Mouse (Mus musculus): ENCODE data around the gene Faim.

The Faim gene

DNA sequence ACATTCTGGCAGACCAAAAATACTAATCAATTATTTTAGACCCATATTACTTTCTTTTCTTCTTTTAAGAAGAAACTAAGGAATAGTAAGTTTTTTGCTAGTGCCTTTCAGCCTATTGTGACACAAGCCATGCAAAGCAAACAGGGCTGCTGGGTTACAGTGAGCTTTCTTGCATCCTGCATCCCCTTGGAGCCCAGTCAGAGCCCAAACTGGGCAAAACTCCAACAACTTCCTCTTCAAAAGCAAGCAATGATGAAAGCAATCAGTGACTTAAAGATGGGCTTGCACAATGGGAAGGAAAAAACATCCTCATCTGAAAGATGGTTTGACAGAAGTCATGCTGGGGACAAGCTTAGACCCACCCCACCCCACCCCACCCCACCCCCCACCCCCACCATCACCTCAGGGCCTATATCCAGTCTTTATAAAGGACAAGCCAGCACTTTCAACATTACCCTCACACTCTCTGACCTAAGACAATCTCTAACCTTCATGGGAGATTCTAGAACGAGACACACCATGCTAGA lies 62.6 kb downstream of the Faim start:
- no peak for DNase-seq (ENCODE audit: low spot score in 2 of 2)

DNA sequence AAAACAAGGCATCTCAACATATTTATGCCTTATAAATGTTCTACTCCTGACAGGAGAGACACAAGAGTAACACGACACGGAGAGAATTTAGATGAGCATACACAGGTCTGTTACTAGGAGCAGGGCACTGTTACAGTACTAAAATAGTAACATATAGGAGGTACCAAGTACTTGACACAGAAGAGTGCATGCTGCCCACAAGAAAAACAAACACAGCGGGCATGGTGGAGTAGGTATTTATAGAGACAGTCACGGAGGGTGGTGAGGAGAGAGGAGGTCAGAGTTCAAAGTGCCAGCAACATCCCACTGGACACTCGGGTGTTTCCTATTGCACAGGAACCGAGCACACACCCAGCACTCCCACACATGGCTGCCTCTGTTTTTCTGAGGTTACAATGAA lies 63.6 kb downstream of the Faim start:
- no peak for DNase-seq (ENCODE audit: low spot score in 2 of 2)
